In genomic region chr4:119068918-119069317, GRCm38 (mm10) we compare ENCODE assay signal across 11 mouse cellular contexts. TPM values are rescaled to one million over a fixed set of nuclear protein-coding genes. Genes with fewer than 3 reads are reported as not detected.
A peak's percentile ranks its signal among the peaks of the same experiment; 100 is the strongest.
DNase-seq lines count a peak whose midpoint lies in the region; ATAC-seq lines count a peak whose summit lies in the region.
"Had no signal": no experiment of that assay in that cellular context is flagged by ENCODE, and none has a peak within 500 bp of the region (broad histone marks: within the 10 kb centered on the region; RNA-seq: fewer than 3 reads in every experiment).

No protein-coding gene starts in this region.

- no peak overlapping the region for H3K9ac ChIP-seq in forebrain, embryonic 11.5 days (ENCODE audit: low read length)
- H3K9ac ChIP-seq in forebrain, embryonic 14.5 days (ENCODE audit: low read length): no peak overlapping the region

- H3K4me1 ChIP-seq in forebrain, embryonic 11.5 days (replicated peaks; ENCODE audit: control insufficient read depth, insufficient read depth, low read length): peaks cover 24% of the 10 kb centered on the region
- peaks cover 17% of the 10 kb centered on the region for H3K4me1 ChIP-seq in forebrain, embryonic 14.5 days (ENCODE audit: control insufficient read depth, insufficient read depth, low read length)

- H3K27ac ChIP-seq in forebrain, embryonic 11.5 days (ENCODE audit: low read depth, low read length): no peak overlapping the region
- no peak overlapping the region for H3K27ac ChIP-seq in forebrain, embryonic 14.5 days (ENCODE audit: low read depth, low read length)
- H3K27ac ChIP-seq: macrophage had no signal

- no peak overlapping the region for H3K4me3 ChIP-seq in forebrain, embryonic 11.5 days (ENCODE audit: low read depth, low read length)
- no peak overlapping the region for H3K4me3 ChIP-seq in forebrain, embryonic 14.5 days (ENCODE audit: low read depth, low read length)

- peak; percentile 63 for DNase-seq in forebrain, embryonic 11.5 days (ENCODE audit: low spot score)
- no peak for DNase-seq in forebrain, embryonic 14.5 days (ENCODE audit: low spot score)
- DNase-seq in lung, postnatal 10 days: peak; percentile 16
- no peak for DNase-seq in lung, postnatal 36 days
- DNase-seq in splenic B cell, adult 2 months (ENCODE audit: low read depth, low spot score): peak; percentile 5
- no peak for DNase-seq in cerebellum, postnatal 4 days (ENCODE audit: low spot score in 2 of 2)
- DNase-seq in left cerebral cortex, postnatal 25 days (ENCODE audit: low spot score in 2 of 2): no peak
- DNase-seq: B cell, adult 2 months; kidney, postnatal 14 days had no signal

- ATAC-seq in forebrain, embryonic 11.5 days (replicated peaks; ENCODE audit: low FRiP score): no peak
- no peak for ATAC-seq in forebrain, embryonic 14.5 days
- peak; percentile 92 to 96 for ATAC-seq in hematopoietic stem cell, adult 5-6 weeks (replicated peaks in 1 of 2; ENCODE audit: insufficient read depth in 1 of 2, low FRiP score in 2 of 2, low TSS enrichment in 1 of 2, low read depth in 1 of 2, poor library complexity in 2 of 2, severe bottlenecking in 2 of 2)

- H3K36me3 ChIP-seq in forebrain, embryonic 11.5 days (ENCODE audit: control insufficient read depth, insufficient read depth, low read length): no peaks in the 10 kb centered on the region
- no peaks in the 10 kb centered on the region for H3K36me3 ChIP-seq in forebrain, embryonic 14.5 days (ENCODE audit: control insufficient read depth, insufficient read depth, low read length)
- H3K36me3 ChIP-seq in splenic B cell, adult 2 months (ENCODE audit: control insufficient read depth, insufficient read depth, low read length, poor library complexity, severe bottlenecking): no peaks in the 10 kb centered on the region

- H3K4me2 ChIP-seq in forebrain, embryonic 11.5 days (ENCODE audit: low read depth, low read length, severe bottlenecking): no peak overlapping the region
- no peak overlapping the region for H3K4me2 ChIP-seq in forebrain, embryonic 14.5 days (ENCODE audit: low read length)

- H3K9me3 ChIP-seq in forebrain, embryonic 11.5 days (ENCODE audit: control insufficient read depth, low read length): no peaks in the 10 kb centered on the region
- H3K9me3 ChIP-seq in forebrain, embryonic 14.5 days (replicated peaks; ENCODE audit: control insufficient read depth, low read length): no peaks in the 10 kb centered on the region

- intact Hi-C loops in left cerebral cortex, postnatal 25 days (cut with DNase I): no loop called here

- H3K27me3 ChIP-seq in forebrain, embryonic 11.5 days (ENCODE audit: control insufficient read depth, insufficient read depth, low read length): no peaks in the 10 kb centered on the region
- 0 out of 2 replicates have a peak, but pooled peaks cover 5% of the 10 kb centered on the region for H3K27me3 ChIP-seq in forebrain, embryonic 14.5 days (replicated peaks; ENCODE audit: control insufficient read depth, insufficient read depth, low read length)
- H3K27me3 ChIP-seq in splenic B cell, adult 2 months (ENCODE audit: control insufficient read depth, insufficient read depth, low read length, poor library complexity, severe bottlenecking): no peaks in the 10 kb centered on the region

- 73% methylated on average over 6 of the region's 6 CpGs for WGBS in forebrain, embryonic 11.5 days
- 77% methylated on average over 6 of the region's 6 CpGs for whole genome bisulfite sequencing in forebrain, embryonic 14.5 days

RNA-seq across cellular contexts. Expression of gene Slc2a1, which starts 39.6 kb away (rescaled TPM):
- polyA plus RNA-seq in forebrain, embryonic 11.5 days (2014; fragmentation: Nextera tagmentation; extraction: Ambion mirVana): 171 and 181 TPM in 2 replicates
- 85.3 and 96.7 TPM in 2 replicates for polyA plus RNA-seq in forebrain, embryonic 14.5 days (2014; fragmentation: Nextera tagmentation; extraction: Ambion mirVana)
- 12.4 and 23.3 TPM in 2 replicates for total RNA-seq in hematopoietic stem cell, adult 5-6 weeks (2017)
- 100 to 1,000 TPM in 1 of 2 experiments, 10 to 100 TPM in 1; 95.0 to 111 TPM for total RNA-seq in left cerebral cortex, postnatal 25 days (2021)

Comparison
In these comparisons a context has a peak if more than half of its experiments do, and no peak if none do; other contexts are left out.
1. DNase-seq: peak in forebrain, embryonic 11.5 days (single experiment), lung, postnatal 10 days (single experiment) and splenic B cell, adult 2 months (single experiment); none in forebrain, embryonic 14.5 days (single experiment), lung, postnatal 36 days (single experiment), cerebellum, postnatal 4 days (0 of 2) and left cerebral cortex, postnatal 25 days (0 of 2).
2. ATAC-seq: peak in hematopoietic stem cell, adult 5-6 weeks (2 of 2); none in forebrain, embryonic 11.5 days (single experiment) and forebrain, embryonic 14.5 days (single experiment).